Mouse (Mus musculus): ENCODE data around the gene Rtkn. TPM values are rescaled to one million over a fixed set of nuclear protein-coding genes. Genes with fewer than 3 reads are reported as not detected.

Gene Rtkn
- polyA plus RNA-seq, 1 experiment from 2014 or later: 8.9 TPM

- peaks cover 6% of the 10 kb centered on the region; the same call in 1 of the 2 replicates for H3K27me3 ChIP-seq (ENCODE audit: control insufficient read depth, insufficient read depth, low read length)
- DNase-seq (ENCODE audit: low spot score): no peak
- H3K9ac ChIP-seq: peak overlapping the region; percentile 45
- peak overlapping the region; percentile 59 for H3K4me2 ChIP-seq (replicated peaks)
- 4% methylated on average over 37 of the region's 37 CpGs for WGBS
- H3K9me3 ChIP-seq (ENCODE audit: control insufficient read depth, low read length): no peaks in the 10 kb centered on the region
- H3K4me3 ChIP-seq (replicated peaks; ENCODE audit: low read length): peak overlapping the region; percentile 13
- no peak for ATAC-seq (ENCODE audit: low FRiP score)
- no peaks in the 10 kb centered on the region for H3K36me3 ChIP-seq (replicated peaks; ENCODE audit: control insufficient read depth, insufficient read depth)
- H3K4me1 ChIP-seq (replicated peaks; ENCODE audit: control insufficient read depth, insufficient read depth, low read length): peaks cover 18% of the 10 kb centered on the region
- H3K27ac ChIP-seq: no peak overlapping the region
These were observed 403 bp downstream of the Rtkn start for GRCm38 (mm10) chr6:83135571-83136161.

GRCm38 (mm10) chr6:83136291-83136880, 1.1 kb downstream of the Rtkn start:
- H3K9ac ChIP-seq: peak overlapping the region; percentile 64
- peak overlapping the region; percentile 36 for H3K4me3 ChIP-seq (replicated peaks; ENCODE audit: low read length)
- WGBS: 14% methylated on average over 5 of the region's 5 CpGs
- peak overlapping the region; percentile 89 for H3K27ac ChIP-seq
- no peaks in the 10 kb centered on the region for H3K36me3 ChIP-seq (replicated peaks; ENCODE audit: control insufficient read depth, insufficient read depth)
- H3K4me1 ChIP-seq (replicated peaks; ENCODE audit: control insufficient read depth, insufficient read depth, low read length): peaks cover 18% of the 10 kb centered on the region
- no peak for ATAC-seq (ENCODE audit: low FRiP score)
- H3K4me2 ChIP-seq (replicated peaks): peak overlapping the region; percentile 59
- no peak for DNase-seq (ENCODE audit: low spot score)
- no peaks in the 10 kb centered on the region for H3K9me3 ChIP-seq (ENCODE audit: control insufficient read depth, low read length)
- peaks cover 6% of the 10 kb centered on the region; the same call in 1 of the 2 replicates for H3K27me3 ChIP-seq (ENCODE audit: control insufficient read depth, insufficient read depth, low read length)

GRCm38 (mm10) chr6:83136881-83137575, 1.8 kb downstream of the Rtkn start:
- under 1% methylated on average over 25 of the region's 26 CpGs for WGBS
- H3K4me1 ChIP-seq (replicated peaks; ENCODE audit: control insufficient read depth, insufficient read depth, low read length): peaks cover 21% of the 10 kb centered on the region
- peaks cover 6% of the 10 kb centered on the region; the same call in 1 of the 2 replicates for H3K27me3 ChIP-seq (ENCODE audit: control insufficient read depth, insufficient read depth, low read length)
- peak overlapping the region; percentile 89 for H3K27ac ChIP-seq
- H3K36me3 ChIP-seq (replicated peaks; ENCODE audit: control insufficient read depth, insufficient read depth): no peaks in the 10 kb centered on the region
- peak overlapping the region; percentile 36 for H3K4me3 ChIP-seq (replicated peaks; ENCODE audit: low read length)
- DNase-seq (ENCODE audit: low spot score) (peak; percentile 59), ATAC-seq (ENCODE audit: low FRiP score) (peak; percentile 73)
- peak overlapping the region; percentile 59 for H3K4me2 ChIP-seq (replicated peaks)
- no peaks in the 10 kb centered on the region for H3K9me3 ChIP-seq (ENCODE audit: control insufficient read depth, low read length)
- H3K9ac ChIP-seq: peak overlapping the region; percentile 64

GRCm38 (mm10) chr6:83137576-83137950, 2.3 kb downstream of the Rtkn start:
- peaks cover 27% of the 10 kb centered on the region for H3K4me1 ChIP-seq (replicated peaks; ENCODE audit: control insufficient read depth, insufficient read depth, low read length)
- peak overlapping the region; percentile 59 for H3K4me2 ChIP-seq (replicated peaks)
- H3K27ac ChIP-seq: peak overlapping the region; percentile 89
- peak; percentile 54 for DNase-seq (ENCODE audit: low spot score)
- no peaks in the 10 kb centered on the region for H3K36me3 ChIP-seq (replicated peaks; ENCODE audit: control insufficient read depth, insufficient read depth)
- H3K9ac ChIP-seq: peak overlapping the region; percentile 64
- WGBS: 0% methylated on average over 12 of the region's 12 CpGs
- ATAC-seq (ENCODE audit: low FRiP score): peak; percentile 43; the same call in 1 of the 2 replicates
- H3K9me3 ChIP-seq (ENCODE audit: control insufficient read depth, low read length): no peaks in the 10 kb centered on the region
- peak overlapping the region; percentile 36 for H3K4me3 ChIP-seq (replicated peaks; ENCODE audit: low read length)
- peaks cover 6% of the 10 kb centered on the region; the same call in 1 of the 2 replicates for H3K27me3 ChIP-seq (ENCODE audit: control insufficient read depth, insufficient read depth, low read length)

- Histone ChIP-seq H3K27me3 (ENCODE audit: control insufficient read depth, insufficient read depth, low read length) (peaks cover 6% of the 10 kb centered on the region; the same call in 1 of the 2 replicates), H3K4me3 (replicated peaks; ENCODE audit: low read length) (peak overlapping the region; percentile 36), H3K27ac (peak overlapping the region; percentile 89), H3K4me2 (replicated peaks) (peak overlapping the region; percentile 59), H3K9ac (peak overlapping the region; percentile 64), H3K4me1 (replicated peaks; ENCODE audit: control insufficient read depth, insufficient read depth, low read length) (peaks cover 30% of the 10 kb centered on the region), H3K36me3 (replicated peaks; ENCODE audit: control insufficient read depth, insufficient read depth) (no peaks in the 10 kb centered on the region), H3K9me3 (ENCODE audit: control insufficient read depth, low read length) (no peaks in the 10 kb centered on the region)
- under 1% methylated on average over 11 of the region's 11 CpGs for WGBS
- ATAC-seq (ENCODE audit: low FRiP score) (peak; percentile 21; the same call in 1 of the 2 replicates), DNase-seq (ENCODE audit: low spot score) (no peak)
These were observed 2.8 kb downstream of the Rtkn start for GRCm38 (mm10) chr6:83138056-83138455.

GRCm38 (mm10) chr6:83140044-83140443, 4.8 kb downstream of the Rtkn start:
- Histone ChIP-seq H3K27me3 (ENCODE audit: control insufficient read depth, insufficient read depth, low read length) (peaks cover 6% of the 10 kb centered on the region; the same call in 1 of the 2 replicates), H3K9ac (no peak overlapping the region), H3K4me2 (replicated peaks) (no peak overlapping the region), H3K4me1 (replicated peaks; ENCODE audit: control insufficient read depth, insufficient read depth, low read length) (peaks cover 32% of the 10 kb centered on the region), H3K36me3 (replicated peaks; ENCODE audit: control insufficient read depth, insufficient read depth) (no peaks in the 10 kb centered on the region), H3K9me3 (ENCODE audit: control insufficient read depth, low read length) (no peaks in the 10 kb centered on the region), H3K4me3 (replicated peaks; ENCODE audit: low read length) (no peak overlapping the region), H3K27ac (no peak overlapping the region)
- DNase-seq (ENCODE audit: low spot score) (no peak), ATAC-seq (ENCODE audit: low FRiP score) (no peak)
- WGBS: 89% methylated on average over 8 of the region's 8 CpGs

- no peak for DNase-seq (ENCODE audit: low spot score)
- no peak overlapping the region; the same call in 1 of the 2 replicates for H3K4me3 ChIP-seq (replicated peaks; ENCODE audit: low read length)
- H3K9ac ChIP-seq: peak overlapping the region; percentile 58; the same call in 1 of the 2 replicates
- no peaks in the 10 kb centered on the region for H3K27me3 ChIP-seq (ENCODE audit: control insufficient read depth, insufficient read depth, low read length)
- peak overlapping the region; percentile 60 for H3K4me2 ChIP-seq (replicated peaks)
- no peak overlapping the region for H3K27ac ChIP-seq
- WGBS: 27% methylated on average over 4 of the region's 4 CpGs
- peaks cover 32% of the 10 kb centered on the region for H3K4me1 ChIP-seq (replicated peaks; ENCODE audit: control insufficient read depth, insufficient read depth, low read length)
- H3K9me3 ChIP-seq (ENCODE audit: control insufficient read depth, low read length): no peaks in the 10 kb centered on the region
- no peaks in the 10 kb centered on the region for H3K36me3 ChIP-seq (replicated peaks; ENCODE audit: control insufficient read depth, insufficient read depth)
- no peak for ATAC-seq (ENCODE audit: low FRiP score)
These were observed 6.4 kb downstream of the Rtkn start for GRCm38 (mm10) chr6:83141636-83142035.

GRCm38 (mm10) chr6:83142211-83142731, 7.0 kb downstream of the Rtkn start:
- DNase-seq (ENCODE audit: low spot score): no peak
- no peaks in the 10 kb centered on the region for H3K9me3 ChIP-seq (ENCODE audit: control insufficient read depth, low read length)
- WGBS: 7% methylated on average over 39 of the region's 41 CpGs
- peak overlapping the region; percentile 33 for H3K4me3 ChIP-seq (replicated peaks; ENCODE audit: low read length)
- H3K27me3 ChIP-seq (ENCODE audit: control insufficient read depth, insufficient read depth, low read length): no peaks in the 10 kb centered on the region
- no peaks in the 10 kb centered on the region for H3K36me3 ChIP-seq (replicated peaks; ENCODE audit: control insufficient read depth, insufficient read depth)
- 0 out of 2 replicates have a peak overlapping the region, but pooled peaks have one; percentile 14 for H3K27ac ChIP-seq
- H3K9ac ChIP-seq: peak overlapping the region; percentile 58
- no peak; the same call in 1 of the 2 replicates for ATAC-seq (ENCODE audit: low FRiP score)
- H3K4me2 ChIP-seq (replicated peaks): peak overlapping the region; percentile 60
- peaks cover 27% of the 10 kb centered on the region for H3K4me1 ChIP-seq (replicated peaks; ENCODE audit: control insufficient read depth, insufficient read depth, low read length)

GRCm38 (mm10) chr6:83142886-83143285, 7.6 kb downstream of the Rtkn start:
- DNase-seq (ENCODE audit: low spot score): no peak
- Histone ChIP-seq H3K4me3 (replicated peaks; ENCODE audit: low read length) (peak overlapping the region; percentile 33; the same call in 1 of the 2 replicates), H3K4me1 (replicated peaks; ENCODE audit: control insufficient read depth, insufficient read depth, low read length) (peaks cover 21% of the 10 kb centered on the region), H3K36me3 (replicated peaks; ENCODE audit: control insufficient read depth, insufficient read depth) (no peaks in the 10 kb centered on the region; the same call in 1 of the 2 replicates), H3K9ac (no peak overlapping the region), H3K9me3 (ENCODE audit: control insufficient read depth, low read length) (no peaks in the 10 kb centered on the region), H3K4me2 (replicated peaks) (peak overlapping the region; percentile 60; the same call in 1 of the 2 replicates), H3K27me3 (ENCODE audit: control insufficient read depth, insufficient read depth, low read length) (no peaks in the 10 kb centered on the region), H3K27ac (no peak overlapping the region)
- no peak for ATAC-seq (ENCODE audit: low FRiP score)
- 40% methylated on average over 11 of the region's 11 CpGs for WGBS
